Mouse (Mus musculus): ENCODE data around the gene Asic2. TPM values are rescaled to one million over a fixed set of nuclear protein-coding genes. Genes with fewer than 3 reads are reported as not detected.

The Asic2 gene
- total and polyA plus RNA-seq, 2 experiments from 2014 or later: 19.2 to 57.3 TPM

- TF ChIP-seq CTCF (IDR thresholded peaks at IDR 0.05; ENCODE audit: low read depth): no peak
These were observed 774.4 kb downstream of the Asic2 start for GRCm38 (mm10) chr11:81193856-81194255.

GRCm38 (mm10) chr11:81192155-81192554 lies 776.1 kb downstream of the Asic2 start:
- Histone ChIP-seq H3K9me3 (ENCODE audit: low read length) (no peaks in the 10 kb centered on the region), H3K4me1 (ENCODE audit: insufficient read depth, low read length) (no peaks in the 10 kb centered on the region), H3K4me2 (ENCODE audit: low read depth, low read length) (no peak overlapping the region), H3K4me3 (ENCODE audit: low read length) (no peak overlapping the region), H3K9ac (replicated peaks; ENCODE audit: low read length) (no peak overlapping the region), H3K36me3 (ENCODE audit: insufficient read depth, low read length) (no peaks in the 10 kb centered on the region), H3K27me3 (ENCODE audit: insufficient read depth, low read length) (no peaks in the 10 kb centered on the region), H3K27ac (no peak overlapping the region)
- ATAC-seq: no peak
- DNase-seq (ENCODE audit: low spot score): no peak
- 79% methylated on average over 4 of the region's 4 CpGs for WGBS
- no peak for TF ChIP-seq CTCF (IDR thresholded peaks at IDR 0.05; ENCODE audit: low read depth)

More at GRCm38 (mm10) chr11:81193856-81194255, 774.4 kb downstream of the Asic2 start:
- no peaks in the 10 kb centered on the region for H3K4me1 ChIP-seq (ENCODE audit: insufficient read depth, low read length)
- H3K4me2 ChIP-seq (ENCODE audit: low read depth, low read length): no peak overlapping the region
- no peaks in the 10 kb centered on the region for H3K9me3 ChIP-seq (ENCODE audit: low read length)
- H3K27ac ChIP-seq: no peak overlapping the region
- no peak overlapping the region for H3K4me3 ChIP-seq (ENCODE audit: low read length)
- ATAC-seq: no peak
- H3K27me3 ChIP-seq (ENCODE audit: insufficient read depth, low read length): no peaks in the 10 kb centered on the region
- H3K9ac ChIP-seq (replicated peaks; ENCODE audit: low read length): no peak overlapping the region
- no peak for DNase-seq (ENCODE audit: low spot score)
- H3K36me3 ChIP-seq (ENCODE audit: insufficient read depth, low read length): no peaks in the 10 kb centered on the region
- 50% methylated on average over 4 of the region's 4 CpGs for WGBS

GRCm38 (mm10) chr11:81189103-81189502 lies 779.2 kb downstream of the Asic2 start:
- DNase-seq (ENCODE audit: low spot score) (no peak), ATAC-seq (no peak)
- H3K27me3 ChIP-seq (ENCODE audit: insufficient read depth, low read length): no peaks in the 10 kb centered on the region
- no peak overlapping the region for H3K9ac ChIP-seq (replicated peaks; ENCODE audit: low read length)
- H3K4me3 ChIP-seq (ENCODE audit: low read length): no peak overlapping the region
- no peak for TF ChIP-seq CTCF (IDR thresholded peaks at IDR 0.05; ENCODE audit: low read depth)
- no peaks in the 10 kb centered on the region for H3K9me3 ChIP-seq (ENCODE audit: low read length)
- no peaks in the 10 kb centered on the region for H3K4me1 ChIP-seq (ENCODE audit: insufficient read depth, low read length)
- no peaks in the 10 kb centered on the region for H3K36me3 ChIP-seq (ENCODE audit: insufficient read depth, low read length)
- H3K4me2 ChIP-seq (ENCODE audit: low read depth, low read length): no peak overlapping the region
- no peak overlapping the region for H3K27ac ChIP-seq
- 90% methylated on average over 6 of the region's 6 CpGs for WGBS

- H3K9me3 ChIP-seq (ENCODE audit: low read length): no peaks in the 10 kb centered on the region
- H3K9ac ChIP-seq (replicated peaks; ENCODE audit: low read length): no peak overlapping the region
- DNase-seq (ENCODE audit: low spot score): no peak
- 90% methylated on average over 3 of the region's 3 CpGs for WGBS
- H3K4me1 ChIP-seq (ENCODE audit: insufficient read depth, low read length): no peaks in the 10 kb centered on the region
- no peak overlapping the region for H3K27ac ChIP-seq
- no peaks in the 10 kb centered on the region for H3K27me3 ChIP-seq (ENCODE audit: insufficient read depth, low read length)
- H3K4me3 ChIP-seq (ENCODE audit: low read length): no peak overlapping the region
- ATAC-seq: no peak
- H3K36me3 ChIP-seq (ENCODE audit: insufficient read depth, low read length): no peaks in the 10 kb centered on the region
- no peak overlapping the region for H3K4me2 ChIP-seq (ENCODE audit: low read depth, low read length)
- TF ChIP-seq CTCF (IDR thresholded peaks at IDR 0.05; ENCODE audit: low read depth): no peak
These were observed 780.4 kb downstream of the Asic2 start for GRCm38 (mm10) chr11:81187851-81188250.

GRCm38 (mm10) chr11:81184721-81185120 lies 783.5 kb downstream of the Asic2 start:
- H3K4me1 ChIP-seq (ENCODE audit: insufficient read depth, low read length): no peaks in the 10 kb centered on the region
- H3K9ac ChIP-seq (replicated peaks; ENCODE audit: low read length): no peak overlapping the region
- DNase-seq (ENCODE audit: low spot score): no peak
- H3K27ac ChIP-seq: no peak overlapping the region
- H3K4me2 ChIP-seq (ENCODE audit: low read depth, low read length): no peak overlapping the region
- no peaks in the 10 kb centered on the region for H3K9me3 ChIP-seq (ENCODE audit: low read length)
- ATAC-seq: no peak
- H3K27me3 ChIP-seq (ENCODE audit: insufficient read depth, low read length): no peaks in the 10 kb centered on the region
- no peak for TF ChIP-seq CTCF (IDR thresholded peaks at IDR 0.05; ENCODE audit: low read depth)
- H3K4me3 ChIP-seq (ENCODE audit: low read length): no peak overlapping the region
- WGBS: 54% methylated on average over 7 of the region's 7 CpGs
- H3K36me3 ChIP-seq (ENCODE audit: insufficient read depth, low read length): no peaks in the 10 kb centered on the region

GRCm38 (mm10) chr11:81164890-81165289 lies 803.4 kb downstream of the Asic2 start:
- Histone ChIP-seq H3K9me3 (ENCODE audit: low read length) (peaks cover 11% of the 10 kb centered on the region; the same call in 1 of the 2 replicates), H3K4me1 (ENCODE audit: insufficient read depth, low read length) (no peaks in the 10 kb centered on the region), H3K9ac (replicated peaks; ENCODE audit: low read length) (no peak overlapping the region), H3K27me3 (ENCODE audit: insufficient read depth, low read length) (no peaks in the 10 kb centered on the region), H3K4me3 (ENCODE audit: low read length) (no peak overlapping the region), H3K36me3 (ENCODE audit: insufficient read depth, low read length) (no peaks in the 10 kb centered on the region), H3K27ac (no peak overlapping the region), H3K4me2 (ENCODE audit: low read depth, low read length) (no peak overlapping the region)
- 90% methylated on average over 2 of the region's 2 CpGs for WGBS
- no peak for TF ChIP-seq CTCF (IDR thresholded peaks at IDR 0.05; ENCODE audit: low read depth)
- DNase-seq (ENCODE audit: low spot score) (no peak), ATAC-seq (no peak)

- DNase-seq (ENCODE audit: low spot score) (no peak), ATAC-seq (no peak)
- Histone ChIP-seq H3K27me3 (ENCODE audit: insufficient read depth, low read length) (no peaks in the 10 kb centered on the region), H3K27ac (no peak overlapping the region), H3K9ac (replicated peaks; ENCODE audit: low read length) (no peak overlapping the region), H3K4me2 (ENCODE audit: low read depth, low read length) (no peak overlapping the region), H3K36me3 (ENCODE audit: insufficient read depth, low read length) (no peaks in the 10 kb centered on the region), H3K9me3 (ENCODE audit: low read length) (peaks cover 11% of the 10 kb centered on the region; the same call in 1 of the 2 replicates), H3K4me1 (ENCODE audit: insufficient read depth, low read length) (no peaks in the 10 kb centered on the region), H3K4me3 (ENCODE audit: low read length) (no peak overlapping the region)
- WGBS: 65% methylated on average over 4 of the region's 4 CpGs
- no peak for TF ChIP-seq CTCF (IDR thresholded peaks at IDR 0.05; ENCODE audit: low read depth)
These were observed 805.2 kb downstream of the Asic2 start for GRCm38 (mm10) chr11:81163056-81163455.

Measured in hindbrain, postnatal 0 days (tissue).